Mouse (Mus musculus) left cerebral cortex, adult 9 months (tissue): ENCODE data around the gene Cep128.

Source experiments
- DNase-seq, 2 experiments: peaks; one replicate each; pipeline ENCODE4 v3.0.0; 2022; ENCODE audit warnings: low spot score in 2 of 2

Gene Cep128

GRCm38 (mm10) chr12:90961386-90962017 lies 422.7 kb downstream of the Cep128 start:
- DNase-seq: peak; percentile 10 to 12

GRCm38 (mm10) chr12:90954740-90955473 lies 429.3 kb downstream of the Cep128 start:
- peak in 1 of 2 experiments; percentile 10 for DNase-seq
